Mouse (Mus musculus) hindbrain, embryonic 12.5 days (tissue): ENCODE data around the gene Aspscr1. TPM values are rescaled to one million over a fixed set of nuclear protein-coding genes. Genes with fewer than 3 reads are reported as not detected.
"Not testable (repeated sequence)": the region's sequence is repeated elsewhere in the genome, so short reads cannot be mapped to it uniquely, and the experiment has no call there.

Source experiments
- ATAC-seq: fragments of 200-750 bp; cut with Nextera tagmentation; 2 replicates; pipeline ENCODE4 v1.8.0; 2017; ENCODE audit warnings: moderate TSS enrichment; ENCODE audit not compliant: low FRiP score
- H3K27ac ChIP-seq: fragments of 300-500 bp; sonication (generic); 2 replicates; pipeline ENCODE4 v1.5.1; 2016; ENCODE audit warnings: mild to moderate bottlenecking
- H3K27me3 ChIP-seq: fragments of 300-500 bp; sonication (generic); 2 replicates; pipeline ENCODE4 v1.6.1; 2016; ENCODE audit warnings: mild to moderate bottlenecking
- H3K36me3 ChIP-seq: fragments of 300-500 bp; sonication (generic); 2 replicates; pipeline ENCODE4 v1.6.1; 2016; ENCODE audit warnings: mild to moderate bottlenecking
- H3K4me1 ChIP-seq: fragments of 300-500 bp; sonication (generic); 2 replicates; pipeline ENCODE4 v1.6.1; 2016
- H3K4me2 ChIP-seq: fragments of 300-500 bp; sonication (generic); replicated peaks from 2 replicates; pipeline ENCODE4 v1.6.1; 2016; ENCODE audit warnings: mild to moderate bottlenecking
- H3K4me3 ChIP-seq: fragments of 300-500 bp; sonication (generic); 2 replicates; pipeline ENCODE4 v1.5.1; 2016; ENCODE audit warnings: mild to moderate bottlenecking
- H3K9ac ChIP-seq: fragments of 300-500 bp; sonication (generic); 2 replicates; pipeline ENCODE4 v1.6.1; 2016; ENCODE audit warnings: mild to moderate bottlenecking, moderate library complexity
- H3K9me3 ChIP-seq: fragments of 300-500 bp; sonication (generic); replicated peaks from 2 replicates; pipeline ENCODE4 v1.6.1; 2016; ENCODE audit warnings: mild to moderate bottlenecking
- WGBS: fragments of 180-500 bp; shearing (Covaris S2); methylation state at CpG from one replicate; pipeline ENCODE4 v1.1.7; 2016; 5-methylcytosine and 5-hydroxymethylcytosine counted together
- polyA plus RNA-seq: library from polyadenylated mRNA; unstranded; fragments of >200 nt; fragmentation: Nextera tagmentation; extraction: Ambion mirVana; gene quantifications from 2 replicates; pipeline ENCODE4 v1.2.1, GENCODE M21; 2016

Aspscr1 gene
- polyA plus RNA-seq, 1 experiment from 2014 or later: 151 TPM

DNA sequence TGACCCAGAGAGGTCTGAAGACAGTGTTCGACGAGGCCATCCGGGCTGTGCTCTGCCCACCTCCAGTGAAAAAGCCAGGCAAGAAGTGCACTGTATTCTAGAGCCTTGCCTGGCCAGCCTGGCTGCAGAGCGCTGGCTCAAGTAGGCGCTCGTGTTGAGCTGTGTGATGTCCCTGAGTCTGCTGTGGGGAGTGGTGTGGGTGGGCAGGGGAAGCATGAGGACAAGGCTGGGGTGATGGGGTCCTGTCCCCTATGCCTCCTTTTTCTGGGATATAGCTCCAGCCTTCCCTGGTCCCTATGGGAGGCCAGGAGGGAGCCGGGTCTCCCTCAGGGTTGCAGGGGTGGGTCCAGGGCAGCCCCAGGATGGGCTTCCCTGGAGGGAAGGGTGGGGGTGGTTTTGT is 50.7 kb downstream of the Aspscr1 start:
- H3K36me3 ChIP-seq: peaks cover 16% of the 10 kb centered on the region
- H3K27ac ChIP-seq: no peak overlapping the region
- H3K4me2 ChIP-seq: no peak overlapping the region
- ATAC-seq: no peak
- peaks cover 26% of the 10 kb centered on the region for H3K27me3 ChIP-seq
- no peak overlapping the region for H3K4me3 ChIP-seq
- no peaks in the 10 kb centered on the region for H3K9me3 ChIP-seq
- H3K4me1 ChIP-seq: peaks cover 24% of the 10 kb centered on the region
- WGBS: 84% methylated on average over 7 of the region's 7 CpGs
- H3K9ac ChIP-seq: 0 out of 2 replicates have a peak overlapping the region, but pooled peaks have one; percentile 13

DNA sequence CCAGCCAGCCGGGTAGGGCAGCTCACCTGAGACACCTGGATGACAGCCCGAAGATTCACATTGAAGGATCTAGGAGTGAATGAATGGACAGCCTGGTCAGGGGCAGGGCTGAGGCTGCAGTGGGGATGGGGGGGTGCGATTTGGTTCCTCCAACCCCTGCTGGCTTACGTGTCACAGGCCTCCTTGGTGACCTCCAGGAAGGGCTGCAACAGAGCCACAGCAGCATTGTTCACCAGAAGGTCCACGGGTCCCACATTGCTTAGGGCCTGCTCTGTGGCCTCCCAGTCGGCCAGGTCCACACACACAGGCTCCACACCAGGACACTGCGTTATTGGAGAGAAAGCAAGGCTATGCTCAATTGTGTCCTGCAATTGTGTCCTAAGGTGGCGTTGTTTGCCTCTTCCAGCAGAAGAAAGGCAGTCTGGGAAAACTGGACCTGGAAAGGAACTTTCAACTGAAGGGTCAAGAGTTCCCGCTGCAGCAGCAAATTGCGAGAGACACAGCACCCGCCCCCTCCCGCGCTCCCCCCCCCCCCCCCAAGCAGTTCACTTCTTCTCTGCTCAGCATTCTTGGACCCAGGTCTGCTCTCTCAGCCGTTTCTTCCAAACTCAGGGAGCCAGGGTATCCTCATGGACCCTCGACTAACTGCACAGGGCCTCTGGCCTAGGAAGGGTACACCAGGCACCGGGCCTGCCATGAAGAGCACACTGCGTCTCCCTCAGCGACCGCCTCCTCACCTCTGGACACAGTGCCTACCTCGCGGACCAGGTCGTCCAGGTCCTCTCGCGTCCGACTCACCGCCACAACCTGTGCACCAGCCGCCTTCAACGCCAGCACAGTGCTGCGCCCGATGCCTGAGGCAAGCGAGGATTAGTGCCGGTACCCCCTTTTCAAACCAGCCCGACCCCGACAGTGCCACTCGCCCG is 53.7 kb downstream of the Aspscr1 start:
- no peaks in the 10 kb centered on the region for H3K9me3 ChIP-seq
- peak overlapping the region; percentile 90 for H3K4me2 ChIP-seq
- WGBS: 20% methylated on average over 32 of the region's 36 CpGs
- H3K36me3 ChIP-seq: no peaks in the 10 kb centered on the region
- peak; percentile 27 for ATAC-seq
- H3K27me3 ChIP-seq: peaks cover 43% of the 10 kb centered on the region
- peak overlapping the region; percentile 69 for H3K9ac ChIP-seq
- H3K4me1 ChIP-seq: peaks cover 20% of the 10 kb centered on the region
- peak overlapping the region; percentile 56 for H3K4me3 ChIP-seq
- no peak overlapping the region for H3K27ac ChIP-seq

DNA sequence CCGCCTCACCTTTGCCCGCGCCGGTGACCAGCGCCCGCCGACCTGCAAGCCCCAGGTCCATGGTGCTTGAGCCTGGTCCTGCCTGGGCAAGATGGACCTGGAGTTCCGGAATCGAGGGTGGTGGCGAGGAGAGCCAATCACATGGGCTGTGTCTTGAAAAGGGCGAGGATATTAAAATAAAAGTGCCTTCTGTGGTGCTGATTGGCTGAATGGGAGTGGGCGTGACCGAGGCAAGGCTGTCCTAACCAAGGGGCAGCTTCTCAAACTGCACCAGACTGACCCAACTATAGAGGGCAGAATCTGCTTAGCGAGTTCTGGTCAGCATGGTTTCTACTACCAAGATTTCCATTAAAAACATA is 54.4 kb downstream of the Aspscr1 start, which contains the start of gene Dcxr:
Gene Dcxr (minus strand): TSS at position 113 of the 359 bp plus-strand sequence.
- ATAC-seq: peak; percentile 78
- Histone ChIP-seq H3K27ac (no peak within 1 kb of the TSS), H3K4me3 (peak within 1 kb of the TSS; percentile 56), H3K4me1 (peaks cover 15% of the 10 kb centered on the region), H3K36me3 (no peaks in the 10 kb centered on the region), H3K9me3 (no peaks in the 10 kb centered on the region), H3K27me3 (peaks cover 38% of the 10 kb centered on the region), H3K4me2 (peak within 1 kb of the TSS; percentile 90), H3K9ac (peak within 1 kb of the TSS; percentile 69)
- WGBS: 1% methylated on average over 14 of the region's 14 CpGs

DNA sequence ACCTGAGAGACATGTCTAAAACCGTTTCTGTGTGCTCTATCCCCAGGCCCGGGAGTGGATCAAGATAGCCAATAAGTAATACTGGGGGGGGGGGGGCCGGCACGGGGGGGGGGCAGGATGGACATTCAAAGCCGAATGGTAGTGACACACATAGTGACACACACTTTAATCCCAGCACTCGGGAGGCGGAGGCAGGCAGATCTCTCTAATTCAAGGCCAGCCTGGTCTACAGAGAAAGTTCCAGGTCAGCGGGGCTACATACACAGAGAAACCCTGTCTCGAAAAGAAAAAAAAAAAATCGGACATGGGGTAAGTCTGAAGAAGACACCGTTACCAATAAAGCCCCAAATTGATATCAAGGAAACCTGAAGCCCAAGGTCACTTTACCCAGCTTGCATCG is 54.8 kb downstream of the Aspscr1 start:
- no peak overlapping the region for H3K27ac ChIP-seq
- no peak overlapping the region for H3K4me3 ChIP-seq
- H3K36me3 ChIP-seq: no peaks in the 10 kb centered on the region
- no peak for ATAC-seq
- H3K4me2 ChIP-seq: peak overlapping the region; percentile 90
- H3K9ac ChIP-seq: no peak overlapping the region
- no peaks in the 10 kb centered on the region for H3K9me3 ChIP-seq
- H3K4me1 ChIP-seq: peaks cover 13% of the 10 kb centered on the region
- peaks cover 34% of the 10 kb centered on the region for H3K27me3 ChIP-seq
- 64% methylated on average over 12 of the region's 12 CpGs for WGBS

DNA sequence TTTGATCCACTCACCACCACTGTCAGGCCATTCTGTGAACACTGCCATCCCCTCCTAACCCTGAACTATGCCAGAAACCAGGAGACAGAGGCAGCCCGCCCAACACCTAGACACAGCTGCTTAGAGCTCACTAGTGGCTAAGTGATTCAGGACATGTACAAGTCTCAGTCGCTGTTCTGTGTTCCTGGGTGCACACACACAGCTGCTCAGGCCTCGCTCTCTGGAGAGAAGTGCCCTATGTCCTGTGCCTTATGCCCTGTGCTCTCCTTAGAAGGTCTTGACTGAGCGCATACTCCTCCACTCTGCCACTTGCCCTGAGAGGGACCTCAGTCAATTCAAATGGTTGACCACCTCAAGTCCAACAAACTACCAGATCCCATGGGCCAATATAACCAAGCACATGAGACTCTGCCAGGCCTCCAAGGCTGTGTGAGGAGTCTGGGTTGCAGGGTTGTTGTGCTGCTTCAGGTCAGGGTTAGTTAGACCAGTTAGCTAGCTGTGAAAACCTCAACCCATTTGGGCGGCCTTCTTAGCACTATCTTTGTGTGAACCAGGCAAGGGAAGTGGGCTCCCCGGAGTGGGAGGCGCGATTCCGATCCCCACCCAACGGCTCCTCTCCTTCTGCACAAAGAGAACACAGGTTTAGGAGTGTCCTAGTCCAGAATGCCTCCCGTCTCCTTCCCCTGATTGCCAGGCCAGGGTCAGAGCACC is 55.9 kb downstream of the Aspscr1 start:
- Histone ChIP-seq H3K4me2 (no peak overlapping the region), H3K4me1 (peaks cover 13% of the 10 kb centered on the region), H3K9ac (no peak overlapping the region), H3K4me3 (no peak overlapping the region), H3K36me3 (no peaks in the 10 kb centered on the region), H3K9me3 (no peaks in the 10 kb centered on the region), H3K27ac (no peak overlapping the region), H3K27me3 (peaks cover 30% of the 10 kb centered on the region)
- no peak for ATAC-seq
- 66% methylated on average over 11 of the region's 11 CpGs for WGBS

DNA sequence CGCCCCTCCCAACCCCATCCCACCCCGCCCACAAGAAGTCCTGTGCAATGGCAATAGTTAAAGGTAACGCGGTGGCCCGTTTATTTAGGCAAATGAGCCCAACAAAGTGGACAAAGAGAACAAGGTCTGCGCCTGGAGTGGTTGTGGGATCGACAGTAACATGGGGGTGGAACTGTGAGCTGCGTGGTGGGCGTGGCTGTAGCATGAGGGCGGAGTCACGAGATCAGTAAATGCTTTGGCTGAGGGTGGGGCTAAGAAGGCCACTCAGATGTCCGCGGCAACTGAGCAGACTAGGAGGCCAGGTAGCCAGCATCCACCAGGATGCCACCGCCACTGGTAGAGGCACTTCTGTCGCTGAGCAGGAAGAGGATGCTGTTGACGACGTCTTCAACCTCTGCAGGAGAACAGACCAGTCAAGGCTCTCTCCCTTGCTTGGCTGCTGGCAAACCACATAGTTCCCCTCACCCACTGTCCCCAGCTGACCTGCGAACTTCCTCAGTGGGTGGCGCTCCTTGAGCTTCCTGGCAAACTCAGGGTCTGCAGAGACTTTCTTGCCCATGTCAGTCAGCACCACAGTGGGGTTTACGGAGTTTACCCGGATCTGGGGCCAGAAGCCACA is 56.8 kb downstream of the Aspscr1 start:
- not testable (repeated sequence) for H3K9me3 ChIP-seq, H3K36me3 ChIP-seq, H3K4me3 ChIP-seq, H3K27ac ChIP-seq, H3K9ac ChIP-seq, ATAC-seq
- H3K4me2 ChIP-seq: peak overlapping the region; percentile 36
- H3K27me3 ChIP-seq: peaks cover 30% of the 10 kb centered on the region
- 3% methylated on average over 18 of the region's 21 CpGs for WGBS
- peaks cover 13% of the 10 kb centered on the region for H3K4me1 ChIP-seq

DNA sequence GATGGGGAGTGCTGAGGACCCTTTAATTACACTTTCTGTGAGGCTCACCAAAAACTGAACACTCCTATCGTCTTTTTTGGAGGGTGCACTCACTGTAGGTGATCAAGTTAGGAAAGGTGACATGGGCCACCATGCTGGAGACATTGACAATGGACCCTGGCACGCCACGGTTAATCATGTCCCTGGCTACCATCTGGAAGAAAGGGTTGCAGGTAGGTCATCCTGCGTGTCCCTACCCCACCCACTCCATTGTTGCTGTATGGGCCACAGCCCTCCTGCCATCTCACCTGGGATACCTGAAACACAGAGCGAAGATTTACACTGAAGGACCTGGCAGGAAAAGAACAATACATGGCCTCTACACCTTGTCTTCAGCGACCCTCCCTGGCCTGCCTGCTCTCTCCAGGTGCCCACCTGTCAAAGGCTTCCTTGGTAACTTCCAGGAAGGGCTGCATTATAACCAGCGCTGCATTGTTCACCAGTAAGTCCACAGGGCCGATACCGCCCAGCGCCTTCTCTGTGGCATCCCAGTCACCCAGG is 57.6 kb downstream of the Aspscr1 start:
- H3K27me3 ChIP-seq: peaks cover 30% of the 10 kb centered on the region
- WGBS: 89% methylated on average over 10 of the region's 10 CpGs

DNA sequence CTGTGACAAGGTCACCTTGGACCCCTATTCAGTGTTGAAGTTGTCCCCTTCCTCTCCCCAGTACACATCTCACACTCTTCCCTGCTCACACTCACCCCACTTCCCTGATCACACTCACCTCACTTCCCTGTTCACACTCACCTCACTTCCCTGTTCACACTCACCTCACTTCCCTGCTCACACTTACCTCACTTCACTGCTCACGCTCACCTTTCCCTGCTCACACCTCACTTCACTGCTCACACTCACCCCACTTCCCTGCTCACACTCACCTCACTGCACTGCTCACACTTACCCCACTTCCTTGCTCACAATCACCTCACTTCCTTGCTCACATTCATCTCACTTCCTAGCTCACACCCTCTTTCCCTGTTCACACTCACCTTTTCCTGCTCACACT is 58.6 kb downstream of the Aspscr1 start:
- Histone ChIP-seq H3K27me3 (peaks cover 27% of the 10 kb centered on the region), H3K27ac (no peak overlapping the region), H3K4me2 (no peak overlapping the region), H3K4me3 (no peak overlapping the region), H3K36me3 (no peaks in the 10 kb centered on the region), H3K9me3 (no peaks in the 10 kb centered on the region), H3K4me1 (peaks cover 11% of the 10 kb centered on the region), H3K9ac (no peak overlapping the region)
- 100% methylated on average over 1 of the region's 1 CpGs for WGBS
- no peak for ATAC-seq

More for the DNA sequence above, 57.6 kb downstream of the Aspscr1 start:
- no peak for ATAC-seq
- H3K36me3 ChIP-seq: no peaks in the 10 kb centered on the region
- H3K27ac ChIP-seq: no peak overlapping the region
- peaks cover 13% of the 10 kb centered on the region for H3K4me1 ChIP-seq
- no peak overlapping the region for H3K9ac ChIP-seq
- no peaks in the 10 kb centered on the region for H3K9me3 ChIP-seq
- no peak overlapping the region for H3K4me2 ChIP-seq
- H3K4me3 ChIP-seq: no peak overlapping the region

DNA sequence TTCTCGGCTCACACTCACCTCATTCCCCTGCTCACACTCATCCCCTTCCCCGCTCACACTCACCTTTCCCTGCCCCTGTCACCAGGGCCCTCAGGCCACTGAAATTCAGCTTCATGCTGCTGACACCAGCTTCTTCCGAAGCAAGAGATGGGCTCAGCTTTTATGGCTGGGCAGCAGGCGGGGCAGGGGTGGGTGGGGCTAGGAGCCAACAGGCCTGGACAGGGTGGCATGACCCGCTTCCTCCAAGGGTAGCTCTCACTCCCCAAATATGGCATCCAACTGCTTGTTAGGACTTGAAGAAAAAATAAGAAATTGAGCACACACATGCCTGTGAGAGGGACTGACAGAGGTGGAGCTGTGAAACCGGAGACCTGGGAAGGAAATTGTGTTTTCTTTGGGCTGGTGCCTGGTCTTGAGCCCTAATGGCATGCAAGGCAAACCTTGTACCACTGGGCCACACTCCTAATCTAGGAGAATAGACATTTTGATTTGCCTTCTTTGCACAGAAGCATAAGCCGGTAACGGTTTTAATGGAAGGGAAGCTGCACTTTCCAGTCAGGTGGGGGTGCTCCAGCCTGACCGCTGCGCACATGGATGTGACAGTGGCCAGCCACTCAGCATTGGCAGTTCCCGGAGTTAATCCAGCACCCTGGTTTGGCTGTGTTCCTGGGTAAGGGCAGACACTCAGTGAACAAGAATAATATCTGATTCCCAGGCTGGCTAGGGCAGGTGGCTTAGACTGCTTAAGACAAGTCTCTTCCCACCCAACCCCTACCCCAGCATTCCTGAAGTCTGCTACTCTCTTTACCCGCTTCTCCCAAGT is 59.3 kb downstream of the Aspscr1 start, which contains the start of gene Cbr2:
Gene Cbr2 (minus strand): TSS at position 257 of the 823 bp plus-strand sequence.
- 78% methylated on average over 12 of the region's 12 CpGs for whole genome bisulfite sequencing
- Histone ChIP-seq H3K9me3 (no peaks in the 10 kb centered on the region), H3K36me3 (no peaks in the 10 kb centered on the region), H3K27ac (no peak within 1 kb of the TSS), H3K4me1 (peaks cover 5% of the 10 kb centered on the region; the same call in 1 of the 2 replicates), H3K9ac (no peak within 1 kb of the TSS), H3K4me3 (no peak within 1 kb of the TSS), H3K27me3 (peaks cover 27% of the 10 kb centered on the region), H3K4me2 (no peak within 1 kb of the TSS)
- ATAC-seq: no peak

DNA sequence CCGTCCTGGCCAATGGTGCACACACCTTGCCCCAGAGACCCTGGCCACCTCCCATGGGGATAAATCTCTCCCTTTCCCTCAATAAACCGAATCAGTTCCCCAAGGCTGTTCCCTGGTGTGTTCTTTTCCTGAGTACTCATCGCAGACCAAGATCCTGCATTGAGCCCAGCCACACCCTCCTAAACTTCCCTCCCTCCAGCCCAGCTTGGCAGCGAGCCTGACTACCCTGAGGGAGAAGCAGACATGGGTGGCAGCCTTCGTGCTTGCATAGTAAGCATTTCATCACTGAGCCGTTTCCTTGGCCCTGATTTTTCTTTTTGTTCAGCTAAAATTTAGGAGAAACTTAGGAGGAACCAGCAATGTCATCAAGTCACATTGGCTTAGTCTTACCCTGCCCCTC is 60.7 kb downstream of the Aspscr1 start:
- ATAC-seq: no peak
- Histone ChIP-seq H3K27ac (no peak overlapping the region), H3K4me2 (no peak overlapping the region), H3K9ac (no peak overlapping the region), H3K9me3 (no peaks in the 10 kb centered on the region), H3K27me3 (peaks cover 22% of the 10 kb centered on the region), H3K4me3 (no peak overlapping the region), H3K36me3 (no peaks in the 10 kb centered on the region), H3K4me1 (0 out of 2 replicates have a peak, but pooled peaks cover 5% of the 10 kb centered on the region)
- WGBS: 67% methylated on average over 6 of the region's 6 CpGs

DNA sequence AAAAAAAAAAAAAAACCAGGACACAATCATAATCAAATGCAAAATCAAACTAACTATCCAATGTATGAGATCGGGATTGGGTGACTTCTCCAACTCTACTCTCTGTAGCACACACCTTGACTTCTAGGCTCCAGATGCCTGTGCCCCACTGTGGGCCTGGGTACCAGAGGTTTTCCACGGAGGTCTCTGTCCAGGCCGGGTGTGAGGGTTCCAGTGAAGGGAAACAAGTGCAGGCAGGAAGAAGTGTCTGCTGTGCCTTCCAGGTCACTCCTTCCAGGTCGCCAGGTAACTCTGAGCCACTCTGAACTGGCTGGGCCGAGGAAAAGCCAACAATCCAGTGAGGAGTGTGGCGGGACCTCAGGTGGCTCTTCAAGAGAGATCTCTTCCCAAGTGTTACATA is 63.7 kb downstream of the Aspscr1 start:
- Histone ChIP-seq H3K9ac (no peak overlapping the region), H3K4me1 (no peaks in the 10 kb centered on the region), H3K4me3 (no peak overlapping the region), H3K9me3 (no peaks in the 10 kb centered on the region), H3K27me3 (peaks cover 5% of the 10 kb centered on the region), H3K36me3 (no peaks in the 10 kb centered on the region), H3K4me2 (no peak overlapping the region), H3K27ac (no peak overlapping the region)
- WGBS: 75% methylated on average over 6 of the region's 6 CpGs
- ATAC-seq: no peak
